Mouse (Mus musculus): ENCODE data around the gene Rabepk. TPM values are rescaled to one million over a fixed set of nuclear protein-coding genes. Genes with fewer than 3 reads are reported as not detected.
"Not testable (repeated sequence)": the region's sequence is repeated elsewhere in the genome, so short reads cannot be mapped to it uniquely, and the experiment has no call there.

The Rabepk gene
- polyA plus RNA-seq, 1 experiment from 2014 or later = 23.4 TPM

GRCm38 (mm10) chr2:34802565-34803245 is 3.0 kb upstream of the Rabepk start:
- Histone ChIP-seq H3K4me2 (peak overlapping the region; percentile 75), H3K4me1 (peaks cover 17% of the 10 kb centered on the region), H3K4me3 (replicated peaks) (peak overlapping the region; percentile 69), H3K36me3 (replicated peaks) (peaks cover 14% of the 10 kb centered on the region; the same call in 1 of the 2 replicates), H3K27ac (peak overlapping the region; percentile 88), H3K9ac (peak overlapping the region; percentile 73)
- not testable (repeated sequence) for H3K9me3 ChIP-seq, H3K27me3 ChIP-seq
- WGBS = under 1% methylated on average over 31 of the region's 32 CpGs
- peak; percentile 67 for ATAC-seq (ENCODE audit: low FRiP score)

GRCm38 (mm10) chr2:34801516-34802482 is 2.1 kb upstream of the Rabepk start:
- H3K4me3 ChIP-seq (replicated peaks) = peak overlapping the region; percentile 69
- H3K27me3 ChIP-seq = no peaks in the 10 kb centered on the region
- peak; percentile 98 for ATAC-seq (ENCODE audit: low FRiP score)
- 6% methylated on average over 39 of the region's 39 CpGs for WGBS
- peak overlapping the region; percentile 73 for H3K9ac ChIP-seq
- peak overlapping the region; percentile 88 for H3K27ac ChIP-seq
- H3K36me3 ChIP-seq (replicated peaks) = peaks cover 8% of the 10 kb centered on the region; the same call in 1 of the 2 replicates
- H3K4me1 ChIP-seq = peaks cover 17% of the 10 kb centered on the region
- H3K4me2 ChIP-seq = peak overlapping the region; percentile 75
- H3K9me3 ChIP-seq = no peaks in the 10 kb centered on the region

GRCm38 (mm10) chr2:34800371-34800770 is 659 bp upstream of the Rabepk start:
- Histone ChIP-seq H3K4me3 (replicated peaks) (peak overlapping the region; percentile 67; the same call in 1 of the 2 replicates), H3K27me3 (no peaks in the 10 kb centered on the region), H3K9ac (no peak overlapping the region), H3K36me3 (replicated peaks) (peaks cover 4% of the 10 kb centered on the region; the same call in 1 of the 2 replicates), H3K9me3 (no peaks in the 10 kb centered on the region), H3K4me2 (peak overlapping the region; percentile 74), H3K27ac (no peak overlapping the region), H3K4me1 (peaks cover 17% of the 10 kb centered on the region)
- WGBS = 86% methylated on average over 7 of the region's 7 CpGs
- ATAC-seq (ENCODE audit: low FRiP score) = no peak

- no peaks in the 10 kb centered on the region for H3K9me3 ChIP-seq
- no peak overlapping the region for H3K4me2 ChIP-seq
- H3K27ac ChIP-seq = no peak overlapping the region
- H3K4me3 ChIP-seq (replicated peaks) = no peak overlapping the region
- ATAC-seq (ENCODE audit: low FRiP score) = no peak
- no peaks in the 10 kb centered on the region for H3K27me3 ChIP-seq
- no peak overlapping the region for H3K9ac ChIP-seq
- peaks cover 7% of the 10 kb centered on the region for H3K4me1 ChIP-seq
- WGBS = 92% methylated on average over 7 of the region's 7 CpGs
- peaks cover 15% of the 10 kb centered on the region for H3K36me3 ChIP-seq (replicated peaks)
Measured at GRCm38 (mm10) chr2:34795426-34795825, 4.3 kb downstream of the Rabepk start.

- H3K4me3 ChIP-seq (replicated peaks) = no peak overlapping the region
- no peak for ATAC-seq (ENCODE audit: low FRiP score)
- peaks cover 22% of the 10 kb centered on the region for H3K36me3 ChIP-seq (replicated peaks)
- WGBS = 94% methylated on average over 2 of the region's 2 CpGs
- no peak overlapping the region for H3K9ac ChIP-seq
- peaks cover 4% of the 10 kb centered on the region for H3K4me1 ChIP-seq
- H3K9me3 ChIP-seq = no peaks in the 10 kb centered on the region
- no peak overlapping the region for H3K27ac ChIP-seq
- H3K4me2 ChIP-seq = no peak overlapping the region
- H3K27me3 ChIP-seq = no peaks in the 10 kb centered on the region
Measured at GRCm38 (mm10) chr2:34794511-34794910, 5.2 kb downstream of the Rabepk start.

GRCm38 (mm10) chr2:34792543-34792942 is 7.2 kb downstream of the Rabepk start:
- peaks cover 28% of the 10 kb centered on the region for H3K36me3 ChIP-seq (replicated peaks)
- 94% methylated on average over 2 of the region's 2 CpGs for WGBS
- not testable (repeated sequence) for ATAC-seq (ENCODE audit: low FRiP score); H3K4me1 ChIP-seq; H3K27ac ChIP-seq; H3K4me3 ChIP-seq (replicated peaks); H3K9me3 ChIP-seq; H3K4me2 ChIP-seq; H3K27me3 ChIP-seq; H3K9ac ChIP-seq

GRCm38 (mm10) chr2:34790282-34790681 is 9.4 kb downstream of the Rabepk start:
- Histone ChIP-seq H3K4me2 (no peak overlapping the region), H3K9ac (no peak overlapping the region), H3K27me3 (no peaks in the 10 kb centered on the region), H3K4me3 (replicated peaks) (no peak overlapping the region), H3K4me1 (no peaks in the 10 kb centered on the region), H3K9me3 (no peaks in the 10 kb centered on the region), H3K36me3 (replicated peaks) (peaks cover 32% of the 10 kb centered on the region), H3K27ac (no peak overlapping the region)
- WGBS = 90% methylated on average over 8 of the region's 8 CpGs
- no peak for ATAC-seq (ENCODE audit: low FRiP score)

GRCm38 (mm10) chr2:34784085-34784484 is 15.6 kb downstream of the Rabepk start:
- Histone ChIP-seq H3K4me1 (no peaks in the 10 kb centered on the region), H3K9me3 (no peaks in the 10 kb centered on the region), H3K36me3 (replicated peaks) (peaks cover 55% of the 10 kb centered on the region), H3K4me2 (no peak overlapping the region), H3K27ac (no peak overlapping the region), H3K27me3 (no peaks in the 10 kb centered on the region), H3K9ac (no peak overlapping the region), H3K4me3 (replicated peaks) (no peak overlapping the region)
- ATAC-seq (ENCODE audit: low FRiP score) = no peak
- 85% methylated on average over 2 of the region's 2 CpGs for WGBS

GRCm38 (mm10) chr2:34783064-34784020 is 16.4 kb downstream of the Rabepk start:
- ATAC-seq (ENCODE audit: low FRiP score) = no peak
- 91% methylated on average over 14 of the region's 14 CpGs for WGBS
- Histone ChIP-seq H3K9ac (no peak overlapping the region), H3K4me2 (no peak overlapping the region), H3K27me3 (no peaks in the 10 kb centered on the region), H3K27ac (no peak overlapping the region), H3K4me3 (replicated peaks) (no peak overlapping the region), H3K4me1 (no peaks in the 10 kb centered on the region), H3K9me3 (no peaks in the 10 kb centered on the region), H3K36me3 (replicated peaks) (peaks cover 62% of the 10 kb centered on the region)

GRCm38 (mm10) chr2:34777237-34777868 is 22.4 kb downstream of the Rabepk start:
- Histone ChIP-seq H3K4me1 (peaks cover 46% of the 10 kb centered on the region), H3K27me3 (no peaks in the 10 kb centered on the region), H3K36me3 (replicated peaks) (peaks cover 73% of the 10 kb centered on the region), H3K27ac (no peak overlapping the region), H3K9me3 (no peaks in the 10 kb centered on the region), H3K4me3 (replicated peaks) (no peak overlapping the region), H3K4me2 (no peak overlapping the region), H3K9ac (no peak overlapping the region)
- WGBS = 77% methylated on average over 1 of the region's 1 CpGs
- ATAC-seq (ENCODE audit: low FRiP score) = no peak

- Histone ChIP-seq H3K36me3 (replicated peaks) (peaks cover 59% of the 10 kb centered on the region), H3K27me3 (no peaks in the 10 kb centered on the region), H3K27ac (no peak overlapping the region), H3K4me2 (peak overlapping the region; percentile 63), H3K4me3 (replicated peaks) (peak overlapping the region; percentile 96), H3K9me3 (no peaks in the 10 kb centered on the region), H3K9ac (no peak overlapping the region; the same call in 1 of the 2 replicates), H3K4me1 (peaks cover 52% of the 10 kb centered on the region)
- WGBS = 90% methylated on average over 6 of the region's 6 CpGs
- no peak for ATAC-seq (ENCODE audit: low FRiP score)
Measured at GRCm38 (mm10) chr2:34774493-34774892, 25.2 kb downstream of the Rabepk start.
